Mouse (Mus musculus): Measurements from ENCODE around the gene Smarcd1. TPM values are rescaled to one million over a fixed set of nuclear protein-coding genes. Genes with fewer than 3 reads are reported as not detected.
A peak's percentile ranks its signal among the peaks of the same experiment; 100 is the strongest.

The Smarcd1 gene
- polyA plus RNA-seq, 1 experiment, result 28.6 TPM

DNA sequence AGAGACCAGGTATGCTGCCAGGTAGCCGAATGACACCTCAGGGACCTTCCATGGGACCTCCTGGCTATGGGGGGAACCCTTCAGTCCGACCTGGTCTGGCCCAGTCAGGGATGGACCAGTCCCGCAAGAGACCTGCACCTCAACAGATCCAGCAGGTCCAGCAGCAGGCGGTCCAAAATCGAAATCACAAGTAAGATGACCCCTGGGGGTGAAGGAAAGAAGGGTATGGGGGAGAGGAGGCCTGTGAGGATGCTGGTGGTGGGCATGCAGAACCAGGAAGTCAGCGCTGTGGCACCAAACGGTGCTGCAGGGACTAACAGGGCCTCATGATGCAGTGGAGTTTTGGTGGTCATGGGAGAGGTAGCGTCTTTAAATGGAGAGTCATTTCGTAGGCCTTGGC, 1.2 kb downstream of the Smarcd1 start:
- TF ChIP-seq CEBPB (IDR thresholded peaks at IDR 0.05; ENCODE audit: low read depth), result no peak
- TF ChIP-seq MAX (IDR thresholded peaks at IDR 0.05), result no peak
- no peak for TF ChIP-seq FOSL1 (IDR thresholded peaks at IDR 0.05; ENCODE audit: insufficient read depth, low read length, poor library complexity, severe bottlenecking)
- TF ChIP-seq MYOD1 (IDR thresholded peaks at IDR 0.05; ENCODE audit: control insufficient read depth, insufficient read length, low read depth), result no peak
- no peak for TF ChIP-seq USF1 (IDR thresholded peaks at IDR 0.05; ENCODE audit: low read depth)
- TF ChIP-seq MYOG (IDR thresholded peaks at IDR 0.05; ENCODE audit: control insufficient read depth, extremely low read depth, insufficient read length), result no peak
- TF ChIP-seq CTCF (IDR thresholded peaks at IDR 0.05; ENCODE audit: control insufficient read depth, insufficient read depth, insufficient read length), result no peak
- peaks cover 45% of the 10 kb centered on the region for H3K36me3 ChIP-seq (ENCODE audit: control insufficient read depth, insufficient read depth)
- no peak overlapping the region for H3K4me3 ChIP-seq (ENCODE audit: insufficient read depth, poor library complexity, severe bottlenecking)
- peaks cover 43% of the 10 kb centered on the region for H3K79me2 ChIP-seq (ENCODE audit: control insufficient read depth, insufficient read depth)
- H3ac ChIP-seq (ENCODE audit: control insufficient read depth, insufficient read length, low read depth), result peak overlapping the region; percentile 27
- peaks cover 11% of the 10 kb centered on the region for H3K79me3 ChIP-seq (ENCODE audit: low read depth)
- H3K27me3 ChIP-seq (ENCODE audit: control insufficient read depth, insufficient read depth, insufficient read length), result no peaks in the 10 kb centered on the region

DNA sequence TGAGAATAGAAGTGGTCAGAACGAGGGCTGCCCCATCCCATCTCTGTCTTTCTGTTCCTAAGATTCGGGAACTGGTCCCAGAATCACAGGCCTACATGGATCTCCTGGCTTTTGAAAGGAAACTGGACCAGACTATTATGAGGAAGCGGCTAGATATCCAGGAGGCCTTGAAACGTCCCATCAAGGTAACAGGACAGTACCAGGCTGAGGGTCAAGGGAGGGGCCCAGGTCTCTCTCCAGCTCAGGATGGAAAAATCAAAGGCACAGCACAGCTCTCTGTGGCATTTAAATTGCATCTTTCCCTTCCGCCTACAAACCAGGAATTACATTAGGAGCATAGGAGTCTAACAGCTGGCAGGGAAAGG, 1.7 kb downstream of the Smarcd1 start:
- H3K79me2 ChIP-seq (ENCODE audit: control insufficient read depth, insufficient read depth), result peaks cover 43% of the 10 kb centered on the region
- H3K79me3 ChIP-seq (ENCODE audit: low read depth), result peaks cover 11% of the 10 kb centered on the region
- no peaks in the 10 kb centered on the region for H3K27me3 ChIP-seq (ENCODE audit: control insufficient read depth, insufficient read depth, insufficient read length)
- H3K36me3 ChIP-seq (ENCODE audit: control insufficient read depth, insufficient read depth), result peaks cover 50% of the 10 kb centered on the region
- TF ChIP-seq CTCF (IDR thresholded peaks at IDR 0.05; ENCODE audit: control insufficient read depth, insufficient read depth, insufficient read length) (no peak), MYOD1 (IDR thresholded peaks at IDR 0.05; ENCODE audit: control insufficient read depth, insufficient read length, low read depth) (no peak), USF1 (IDR thresholded peaks at IDR 0.05; ENCODE audit: low read depth) (no peak), MYOG (IDR thresholded peaks at IDR 0.05; ENCODE audit: control insufficient read depth, extremely low read depth, insufficient read length) (no peak), FOSL1 (IDR thresholded peaks at IDR 0.05; ENCODE audit: insufficient read depth, low read length, poor library complexity, severe bottlenecking) (no peak), CEBPB (IDR thresholded peaks at IDR 0.05; ENCODE audit: low read depth) (no peak), MAX (IDR thresholded peaks at IDR 0.05) (no peak)
- no peak overlapping the region for H3K4me3 ChIP-seq (ENCODE audit: insufficient read depth, poor library complexity, severe bottlenecking)
- H3ac ChIP-seq (ENCODE audit: control insufficient read depth, insufficient read length, low read depth), result no peak overlapping the region

DNA sequence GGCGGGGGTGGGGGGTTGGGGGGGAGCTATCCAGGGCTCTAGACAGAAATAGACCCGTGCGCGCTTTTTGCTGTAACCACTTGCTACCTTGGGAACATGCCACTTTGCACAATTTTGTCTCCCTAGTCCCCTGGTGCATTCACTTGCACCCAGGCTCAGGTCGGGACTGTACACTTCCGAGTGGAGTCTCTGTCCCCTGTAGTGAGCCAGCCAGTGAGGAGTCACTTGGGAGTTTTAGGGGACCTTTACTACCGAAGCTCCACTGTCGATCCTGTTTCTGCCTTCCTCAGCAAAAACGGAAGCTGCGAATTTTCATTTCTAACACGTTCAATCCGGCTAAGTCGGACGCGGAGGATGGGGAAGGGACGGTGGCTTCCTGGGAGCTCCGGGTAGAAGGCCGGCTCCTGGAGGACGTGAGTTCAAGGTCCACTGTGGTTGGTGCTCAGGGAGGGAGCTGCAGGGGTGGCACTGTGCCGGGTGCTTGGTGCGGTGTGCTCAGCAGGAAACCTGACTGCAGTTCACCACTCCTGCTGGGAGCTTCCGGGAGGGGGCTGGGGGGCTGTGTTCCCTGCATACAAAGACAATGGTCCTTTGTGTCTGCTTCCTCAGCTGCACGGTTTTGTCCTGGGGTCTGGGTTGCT, 2.2 kb downstream of the Smarcd1 start:
- Histone ChIP-seq H3K79me2 (ENCODE audit: control insufficient read depth, insufficient read depth) (peaks cover 43% of the 10 kb centered on the region), H3K4me3 (ENCODE audit: insufficient read depth, poor library complexity, severe bottlenecking) (no peak overlapping the region), H3K27me3 (ENCODE audit: control insufficient read depth, insufficient read depth, insufficient read length) (no peaks in the 10 kb centered on the region), H3K36me3 (ENCODE audit: control insufficient read depth, insufficient read depth) (peaks cover 55% of the 10 kb centered on the region), H3ac (ENCODE audit: control insufficient read depth, insufficient read length, low read depth) (no peak overlapping the region), H3K79me3 (ENCODE audit: low read depth) (peaks cover 11% of the 10 kb centered on the region)
- TF ChIP-seq FOSL1 (IDR thresholded peaks at IDR 0.05; ENCODE audit: insufficient read depth, low read length, poor library complexity, severe bottlenecking), result no peak
- no peak for TF ChIP-seq MYOD1 (IDR thresholded peaks at IDR 0.05; ENCODE audit: control insufficient read depth, insufficient read length, low read depth)
- TF ChIP-seq USF1 (IDR thresholded peaks at IDR 0.05; ENCODE audit: low read depth), result no peak
- no peak for TF ChIP-seq CEBPB (IDR thresholded peaks at IDR 0.05; ENCODE audit: low read depth)
- TF ChIP-seq MYOG (IDR thresholded peaks at IDR 0.05; ENCODE audit: control insufficient read depth, extremely low read depth, insufficient read length), result no peak
- TF ChIP-seq CTCF (IDR thresholded peaks at IDR 0.05; ENCODE audit: control insufficient read depth, insufficient read depth, insufficient read length), result no peak
- no peak for TF ChIP-seq MAX (IDR thresholded peaks at IDR 0.05)

DNA sequence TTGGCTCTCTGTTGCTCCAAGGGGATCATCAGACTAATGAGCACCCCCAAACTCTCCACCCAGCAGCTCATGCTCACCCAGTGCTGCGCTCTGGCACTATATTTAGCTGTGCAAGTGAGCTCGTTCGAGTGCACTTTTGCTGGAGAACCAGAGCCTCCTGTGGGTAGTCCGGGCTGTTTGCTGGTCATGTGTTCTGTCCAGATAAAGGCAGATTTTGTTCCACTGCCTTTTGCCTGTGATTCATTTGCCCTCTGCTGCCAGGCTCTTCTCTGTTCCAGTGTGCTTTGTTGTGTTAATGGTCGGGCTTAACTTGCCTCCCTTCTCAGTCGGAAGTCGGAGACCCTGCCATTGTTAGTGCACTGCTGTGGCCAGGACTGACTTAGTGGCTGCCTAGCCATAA, 3.0 kb downstream of the Smarcd1 start:
- H3ac ChIP-seq (ENCODE audit: control insufficient read depth, insufficient read length, low read depth), result no peak overlapping the region
- TF ChIP-seq FOSL1 (IDR thresholded peaks at IDR 0.05; ENCODE audit: insufficient read depth, low read length, poor library complexity, severe bottlenecking), result no peak
- TF ChIP-seq CEBPB (IDR thresholded peaks at IDR 0.05; ENCODE audit: low read depth), result no peak
- no peak for TF ChIP-seq USF1 (IDR thresholded peaks at IDR 0.05; ENCODE audit: low read depth)
- TF ChIP-seq MYOD1 (IDR thresholded peaks at IDR 0.05; ENCODE audit: control insufficient read depth, insufficient read length, low read depth), result no peak
- TF ChIP-seq CTCF (IDR thresholded peaks at IDR 0.05; ENCODE audit: control insufficient read depth, insufficient read depth, insufficient read length), result no peak
- no peak for TF ChIP-seq MAX (IDR thresholded peaks at IDR 0.05)
- TF ChIP-seq MYOG (IDR thresholded peaks at IDR 0.05; ENCODE audit: control insufficient read depth, extremely low read depth, insufficient read length), result no peak
- H3K36me3 ChIP-seq (ENCODE audit: control insufficient read depth, insufficient read depth), result peaks cover 63% of the 10 kb centered on the region
- H3K27me3 ChIP-seq (ENCODE audit: control insufficient read depth, insufficient read depth, insufficient read length), result no peaks in the 10 kb centered on the region
- no peak overlapping the region for H3K4me3 ChIP-seq (ENCODE audit: insufficient read depth, poor library complexity, severe bottlenecking)
- peaks cover 11% of the 10 kb centered on the region for H3K79me3 ChIP-seq (ENCODE audit: low read depth)
- peaks cover 43% of the 10 kb centered on the region for H3K79me2 ChIP-seq (ENCODE audit: control insufficient read depth, insufficient read depth)

DNA sequence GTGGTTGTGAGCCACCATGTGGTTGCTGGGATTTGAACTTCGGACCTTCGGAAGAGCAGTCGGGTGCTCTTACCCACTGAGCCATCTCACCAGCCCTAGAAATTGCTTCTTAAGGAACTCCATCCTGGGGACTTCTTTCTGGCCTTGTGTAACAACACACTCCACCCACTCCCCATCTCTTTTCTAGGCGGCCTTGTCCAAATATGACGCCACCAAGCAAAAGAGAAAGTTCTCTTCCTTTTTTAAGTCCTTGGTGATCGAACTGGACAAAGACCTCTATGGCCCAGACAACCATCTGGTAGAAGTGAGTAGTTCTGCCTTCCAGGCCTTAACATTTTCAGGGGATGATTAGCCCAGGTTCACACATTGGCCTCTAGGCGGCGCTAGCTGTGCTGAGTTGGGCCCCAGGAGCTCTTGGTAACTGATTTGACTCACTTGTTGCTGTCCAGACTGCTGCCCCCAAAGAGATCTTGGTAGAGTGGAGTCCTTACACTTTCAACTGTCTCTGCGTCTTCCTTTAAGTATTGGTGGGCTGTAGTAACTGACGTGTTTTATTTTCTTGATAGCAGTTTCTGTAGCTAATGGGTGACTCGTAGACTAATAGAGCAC, 3.6 kb downstream of the Smarcd1 start, which contains the start of gene Gm17349:
TSS of gene Gm17349 (minus strand) at position 51 of the 609 bp plus-strand sequence.
- H3K36me3 ChIP-seq (ENCODE audit: control insufficient read depth, insufficient read depth), result peaks cover 69% of the 10 kb centered on the region
- H3K79me2 ChIP-seq (ENCODE audit: control insufficient read depth, insufficient read depth), result peaks cover 39% of the 10 kb centered on the region
- no peak within 1 kb of the TSS for H3K4me3 ChIP-seq (ENCODE audit: insufficient read depth, poor library complexity, severe bottlenecking)

More for the DNA sequence above, 3.6 kb downstream of the Smarcd1 start, which contains the start of gene Gm17349:
- Histone ChIP-seq H3K79me3 (ENCODE audit: low read depth) (peaks cover 11% of the 10 kb centered on the region), H3K27me3 (ENCODE audit: control insufficient read depth, insufficient read depth, insufficient read length) (no peaks in the 10 kb centered on the region), H3ac (ENCODE audit: control insufficient read depth, insufficient read length, low read depth) (no peak within 1 kb of the TSS)
- TF ChIP-seq USF1 (IDR thresholded peaks at IDR 0.05; ENCODE audit: low read depth), result no peak
- TF ChIP-seq CTCF (IDR thresholded peaks at IDR 0.05; ENCODE audit: control insufficient read depth, insufficient read depth, insufficient read length), result peak; percentile 76
